Comparison of ENCODE assay signal across 8 mouse cellular contexts in genomic region chr10:77581408-77582284, GRCm38 (mm10). TPM values are rescaled to one million over a fixed set of nuclear protein-coding genes. Genes with fewer than 3 reads are reported as not detected.
A peak's percentile ranks its signal among the peaks of the same experiment; 100 is the strongest.
DNase-seq lines count a peak whose midpoint lies in the region; ATAC-seq and TF ChIP-seq lines count a peak whose summit lies in the region.

TSS of gene Pttg1ip (plus strand) at chr10:77581720.

- peak within 1 kb of the TSS; percentile 74 for H3K4me2 ChIP-seq in heart, embryonic 15.5 days
- H3K4me2 ChIP-seq in liver, embryonic 14.5 days (ENCODE audit: low read depth) = peak within 1 kb of the TSS; percentile 91
- peak within 1 kb of the TSS; percentile 84 for H3K4me2 ChIP-seq in neural tube, embryonic 11.5 days (ENCODE audit: low read depth)
- H3K4me2 ChIP-seq in stomach, postnatal 0 days (replicated peaks; ENCODE audit: low read depth) = peak within 1 kb of the TSS; percentile 71

- peak within 1 kb of the TSS; percentile 82 for H3K9ac ChIP-seq in heart, embryonic 15.5 days
- peak within 1 kb of the TSS; percentile 88 for H3K9ac ChIP-seq in liver, embryonic 14.5 days (replicated peaks)
- H3K9ac ChIP-seq in neural tube, embryonic 11.5 days (ENCODE audit: low read length) = peak within 1 kb of the TSS; percentile 84
- peak within 1 kb of the TSS; percentile 92 for H3K9ac ChIP-seq in stomach, postnatal 0 days (ENCODE audit: low read length)

- peaks cover 10% of the 10 kb centered on the region for H3K36me3 ChIP-seq in forebrain, embryonic 10.5 days (replicated peaks)
- no peaks in the 10 kb centered on the region for H3K36me3 ChIP-seq in heart, embryonic 15.5 days
- H3K36me3 ChIP-seq in liver, embryonic 14.5 days (replicated peaks; ENCODE audit: control insufficient read depth, insufficient read depth, low read depth) = no peaks in the 10 kb centered on the region
- H3K36me3 ChIP-seq in neural tube, embryonic 11.5 days (ENCODE audit: control insufficient read depth, insufficient read depth, low read length) = no peaks in the 10 kb centered on the region
- H3K36me3 ChIP-seq in stomach, postnatal 0 days (ENCODE audit: control insufficient read depth, insufficient read depth, low read length) = no peaks in the 10 kb centered on the region

- DNase-seq in CD8-positive naive resting alpha-beta T cell, adult 2 months (ENCODE audit: low read depth in 2 of 2, low spot score in 2 of 2) = peak; percentile 90 to 93
- peak; percentile 92 for DNase-seq in c-Kit-positive CD71-negative TER-119-negative erythroid progenitor cells, embryonic 14.5 days (ENCODE audit: low read depth)
- DNase-seq in forebrain, embryonic 10.5 days (ENCODE audit: extremely low spot score, low spot score) = peak; percentile 92
- peak; percentile 98 for DNase-seq in kidney, postnatal 25 days
- peak; percentile 91 to 94 (median 94) for DNase-seq in liver, embryonic 14.5 days (ENCODE audit: low read depth in 3 of 3, low spot score in 3 of 3)
- DNase-seq in neural tube, embryonic 11.5 days (ENCODE audit: low spot score) = peak; percentile 99
- DNase-seq in stomach, postnatal 0 days (ENCODE audit: low spot score) = peak; percentile 97

- no peak for TF ChIP-seq EP300 in liver, embryonic 14.5 days (IDR thresholded peaks at IDR 0.05; ENCODE audit: low read depth)
- TF ChIP-seq EP300 in stomach, postnatal 0 days (optimal IDR thresholded peaks at IDR 0.05) = no peak

- under 1% methylated on average over 64 of the region's 64 CpGs for WGBS in forebrain, embryonic 10.5 days
- WGBS in heart, embryonic 15.5 days = under 1% methylated on average over 64 of the region's 64 CpGs
- under 1% methylated on average over 64 of the region's 64 CpGs for WGBS in liver, embryonic 14.5 days (ENCODE audit: insufficient replicate concordance)
- WGBS in neural tube, embryonic 11.5 days = under 1% methylated on average over 63 of the region's 64 CpGs
- under 1% methylated on average over 64 of the region's 64 CpGs for WGBS in stomach, postnatal 0 days

- H3K27ac ChIP-seq in forebrain, embryonic 10.5 days = peak within 1 kb of the TSS; percentile 92
- H3K27ac ChIP-seq in heart, embryonic 15.5 days = peak within 1 kb of the TSS; percentile 96
- H3K27ac ChIP-seq in liver, embryonic 14.5 days = peak within 1 kb of the TSS; percentile 87
- H3K27ac ChIP-seq in neural tube, embryonic 11.5 days (ENCODE audit: low read depth, low read length) = peak within 1 kb of the TSS; percentile 85
- peak within 1 kb of the TSS; percentile 99 for H3K27ac ChIP-seq in stomach, postnatal 0 days (replicated peaks)

- H3K27me3 ChIP-seq in forebrain, embryonic 10.5 days (ENCODE audit: poor library complexity, severe bottlenecking) = no peaks in the 10 kb centered on the region
- no peaks in the 10 kb centered on the region for H3K27me3 ChIP-seq in heart, embryonic 15.5 days
- no peaks in the 10 kb centered on the region for H3K27me3 ChIP-seq in liver, embryonic 14.5 days (ENCODE audit: control insufficient read depth, insufficient read depth, low read length)
- H3K27me3 ChIP-seq in neural tube, embryonic 11.5 days (ENCODE audit: control insufficient read depth, insufficient read depth, low read length) = no peaks in the 10 kb centered on the region
- H3K27me3 ChIP-seq in stomach, postnatal 0 days (ENCODE audit: control insufficient read depth, insufficient read depth, low read length) = no peaks in the 10 kb centered on the region

- H3K9me3 ChIP-seq in forebrain, embryonic 10.5 days = no peaks in the 10 kb centered on the region
- no peaks in the 10 kb centered on the region for H3K9me3 ChIP-seq in heart, embryonic 15.5 days (replicated peaks)
- H3K9me3 ChIP-seq in liver, embryonic 14.5 days (ENCODE audit: control insufficient read depth, low read length) = no peaks in the 10 kb centered on the region
- no peaks in the 10 kb centered on the region for H3K9me3 ChIP-seq in neural tube, embryonic 11.5 days (ENCODE audit: control insufficient read depth, low read length)
- no peaks in the 10 kb centered on the region for H3K9me3 ChIP-seq in stomach, postnatal 0 days (ENCODE audit: control insufficient read depth, low read length)

- TF ChIP-seq CTCF in liver, embryonic 14.5 days (IDR thresholded peaks at IDR 0.05; ENCODE audit: low read depth) = no peak
- TF ChIP-seq CTCF in stomach, postnatal 0 days (IDR thresholded peaks at IDR 0.05; ENCODE audit: low read depth) = no peak

- H3K4me1 ChIP-seq in forebrain, embryonic 10.5 days = peaks cover 34% of the 10 kb centered on the region
- peaks cover 34% of the 10 kb centered on the region for H3K4me1 ChIP-seq in heart, embryonic 15.5 days (replicated peaks)
- peaks cover 8 to 26% of the 10 kb centered on the region in 2 experiments for H3K4me1 ChIP-seq in liver, embryonic 14.5 days (replicated peaks; ENCODE audit: control insufficient read depth in 2 of 2, insufficient read depth in 2 of 2, low read length in 1 of 2)
- peaks cover 6% of the 10 kb centered on the region for H3K4me1 ChIP-seq in neural tube, embryonic 11.5 days (ENCODE audit: control insufficient read depth, insufficient read depth, low read length)
- peaks cover 8% of the 10 kb centered on the region; the same call in 1 of the 2 replicates for H3K4me1 ChIP-seq in stomach, postnatal 0 days (replicated peaks; ENCODE audit: control insufficient read depth, insufficient read depth)

- peak within 1 kb of the TSS; percentile 73 for H3K4me3 ChIP-seq in forebrain, embryonic 10.5 days
- H3K4me3 ChIP-seq in heart, embryonic 15.5 days = peak within 1 kb of the TSS; percentile 80
- peak within 1 kb of the TSS; percentile 80 to 83 for H3K4me3 ChIP-seq in liver, embryonic 14.5 days (ENCODE audit: insufficient read depth in 1 of 2, low read depth in 2 of 2, low read length in 2 of 2)
- H3K4me3 ChIP-seq in neural tube, embryonic 11.5 days (ENCODE audit: low read depth, low read length) = peak within 1 kb of the TSS; percentile 84
- H3K4me3 ChIP-seq in stomach, postnatal 0 days (ENCODE audit: low read depth, low read length) = peak within 1 kb of the TSS; percentile 84

- ATAC-seq in heart, embryonic 15.5 days (replicated peaks; ENCODE audit: insufficient number of reproducible peaks, insufficient read depth, low FRiP score, low read depth) = peak; percentile 96
- ATAC-seq in liver, embryonic 14.5 days (ENCODE audit: insufficient read depth) = peak; percentile 92
- ATAC-seq in neural tube, embryonic 11.5 days (ENCODE audit: insufficient read depth, low FRiP score, low TSS enrichment) = peak; percentile 95
- peak; percentile 93 for ATAC-seq in stomach, postnatal 0 days (ENCODE audit: low FRiP score, low TSS enrichment)

RNA-seq across cellular contexts. Expression of gene Pttg1ip, which starts in this region (rescaled TPM):
- polyA plus RNA-seq in forebrain, embryonic 10.5 days (2016; fragmentation: Nextera tagmentation; extraction: Ambion mirVana) = 62.0 and 64.5 TPM in 2 replicates
- polyA plus RNA-seq in heart, embryonic 15.5 days (2015; fragmentation: Nextera tagmentation; extraction: Ambion mirVana) = 105 and 125 TPM in 2 replicates
- polyA plus RNA-seq in liver, embryonic 14.5 days (2012; rRNA removed) = 36.6 and 40.5 TPM in 2 replicates
- 64.8 and 69.1 TPM in 2 replicates for polyA plus RNA-seq in liver, embryonic 14.5 days (2014; fragmentation: Nextera tagmentation; extraction: Ambion mirVana)
- 71.4 and 72.1 TPM in 2 replicates for polyA plus RNA-seq in neural tube, embryonic 11.5 days (2014; fragmentation: Nextera tagmentation; extraction: Ambion mirVana)
- 278 and 317 TPM in 2 replicates for polyA plus RNA-seq in stomach, postnatal 0 days (2015; fragmentation: Nextera tagmentation; extraction: Ambion mirVana)

Comparison
In these comparisons a context has a peak if more than half of its experiments do, and no peak if none do; other contexts are left out.
1. Peak in every context shown above with its lines: DNase-seq, ATAC-seq, H3K4me3 ChIP-seq and H3K27ac ChIP-seq.